Mouse (Mus musculus): ENCODE measurements around the gene Ccdc120. TPM values are rescaled to one million over a fixed set of nuclear protein-coding genes. Genes with fewer than 3 reads are reported as not detected.

The Ccdc120 gene
- total RNA-seq, 2 experiments from 2014 or later = 1.0 to 1.5 TPM

- DNase-seq = no peak
Measured at GRCm38 (mm10) chrX:7692862-7693261, 57.8 kb downstream of the Ccdc120 start.

DNA sequence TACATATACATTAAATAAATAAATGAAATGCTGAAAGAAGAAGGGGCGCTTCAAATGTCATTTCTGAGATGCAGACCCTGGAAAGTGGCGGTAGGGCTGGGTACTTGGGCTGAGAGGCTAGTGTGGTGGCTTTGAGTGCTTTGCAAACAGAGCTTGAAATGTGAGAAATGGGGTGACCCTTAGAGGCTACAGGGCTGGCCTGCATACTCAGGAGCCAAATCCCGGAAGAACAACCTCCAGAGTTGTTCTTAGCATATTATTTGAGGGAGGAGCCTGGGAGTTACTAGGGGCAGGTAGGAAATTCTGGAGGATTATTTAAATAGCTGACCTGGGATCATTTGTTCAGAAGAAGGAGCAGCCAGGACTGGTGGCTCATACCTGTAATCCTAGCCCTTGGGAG is 60.2 kb downstream of the Ccdc120 start:
- DNase-seq = no peak

- no peak for DNase-seq
Measured at GRCm38 (mm10) chrX:7688321-7688720, 62.4 kb downstream of the Ccdc120 start.

Other genes with a start within 250 kb of the Ccdc120 start
- under 1 TPM in 1 of 2 experiments, not detected in 1; 0.32 TPM for gene Foxp3, start 177.3 kb downstream of the Ccdc120 start, total RNA-seq (2021)
- gene Ppp1r3f, start 176.6 kb downstream of the Ccdc120 start, total RNA-seq (2021) = 1 to 10 TPM; 1.3 to 1.8 TPM
- 10 to 100 TPM; 11.1 to 11.2 TPM for gene Ccdc22, start 145.4 kb downstream of the Ccdc120 start, total RNA-seq (2021)
- not detected for gene Cacna1f, start 143.8 kb downstream of the Ccdc120 start, total RNA-seq (2021)
- 1 to 10 TPM; 2.4 TPM for gene Syp, start 112.4 kb downstream of the Ccdc120 start, total RNA-seq (2021)
- gene Prickle3, start 93.6 kb downstream of the Ccdc120 start, total RNA-seq (2021) = 10 to 100 TPM in 1 of 2 experiments, 1 to 10 TPM in 1; 8.7 to 11.1 TPM
- 10 to 100 TPM; 54.2 to 55.4 TPM for gene Plp2, start 79.5 kb downstream of the Ccdc120 start, total RNA-seq (2021)
- gene Magix, start 69.7 kb downstream of the Ccdc120 start, total RNA-seq (2021) = 1 to 10 TPM; 2.8 to 3.3 TPM
- 10 to 100 TPM; 19.6 to 19.8 TPM for gene Gpkow, start 53.8 kb downstream of the Ccdc120 start, total RNA-seq (2021)
- 10 to 100 TPM; 19.6 to 24.3 TPM for gene Wdr45, start 36.6 kb downstream of the Ccdc120 start, total RNA-seq (2021)
- not detected for gene Gm45208, start 28.7 kb downstream of the Ccdc120 start, total RNA-seq (2021)
- gene Praf2, start 22.5 kb downstream of the Ccdc120 start, total RNA-seq (2021) = 10 to 100 TPM in 1 of 2 experiments, 1 to 10 TPM in 1; 8.5 to 12.5 TPM
- 10 to 100 TPM; 10.5 to 16.7 TPM for gene Tfe3, start 11.7 kb upstream of the Ccdc120 start, total RNA-seq (2021)
- 10 to 100 TPM; 15.3 to 22.7 TPM for gene Gripap1, start 38.9 kb upstream of the Ccdc120 start, total RNA-seq (2021)
- gene Kcnd1, start 71.4 kb upstream of the Ccdc120 start, total RNA-seq (2021) = 1 to 10 TPM; 1.2 to 1.3 TPM
- 10 to 100 TPM; 21.3 to 27.8 TPM for gene Otud5, start 90.5 kb upstream of the Ccdc120 start, total RNA-seq (2021)
- gene Pim2, start 127.4 kb upstream of the Ccdc120 start, total RNA-seq (2021) = 1 to 10 TPM; 1.1 to 2.4 TPM
- gene Slc35a2, start 133.1 kb upstream of the Ccdc120 start, total RNA-seq (2021) = 10 to 100 TPM in 1 of 2 experiments, 1 to 10 TPM in 1; 10.0 to 14.8 TPM
- 10 to 100 TPM; 32.2 to 38.5 TPM for gene Pqbp1, start 148.4 kb upstream of the Ccdc120 start, total RNA-seq (2021)
- 10 to 100 TPM; 48.2 to 51.1 TPM for gene Timm17b, start 148.5 kb upstream of the Ccdc120 start, total RNA-seq (2021)
- gene Gm10491, start 156.9 kb upstream of the Ccdc120 start, total RNA-seq (2021) = not detected
- not detected for gene Gm10490, start 158.6 kb upstream of the Ccdc120 start, total RNA-seq (2021)
- gene Pcsk1n, start 168.9 kb upstream of the Ccdc120 start, total RNA-seq (2021) = under 1 TPM; 0.16 to 0.52 TPM
- not detected for gene Eras, start 177.7 kb upstream of the Ccdc120 start, total RNA-seq (2021)
- 1 to 10 TPM; 6.4 to 8.0 TPM for gene Hdac6, start 197.0 kb upstream of the Ccdc120 start, total RNA-seq (2021)
- gene Gata1, start 227.2 kb upstream of the Ccdc120 start, total RNA-seq (2021) = under 1 TPM; 0.12 to 0.41 TPM

Measured in gastrocnemius, postnatal 10 days (tissue).